Mouse (Mus musculus) ES-E14 (cell line): ENCODE results near the gene Gm42417.

Source experiments
- HCFC1 ChIP-seq: IDR thresholded peaks from 2 replicates; pipeline ENCODE4 v1.6.1; 2012; ENCODE audit warnings: low read length, inconsistent platforms, borderline replicate concordance; ENCODE audit not compliant: insufficient read depth
- MAFK ChIP-seq: IDR thresholded peaks from 2 replicates; pipeline ENCODE4 v1.6.1; 2014; ENCODE audit warnings: mild to moderate bottlenecking, low read depth, low read length, inconsistent platforms; ENCODE audit not compliant: insufficient read depth
- ZNF384 ChIP-seq: IDR thresholded peaks from 2 replicates; pipeline ENCODE4 v1.6.1; 2012; ENCODE audit warnings: low read depth, low read length, inconsistent platforms

DNA sequence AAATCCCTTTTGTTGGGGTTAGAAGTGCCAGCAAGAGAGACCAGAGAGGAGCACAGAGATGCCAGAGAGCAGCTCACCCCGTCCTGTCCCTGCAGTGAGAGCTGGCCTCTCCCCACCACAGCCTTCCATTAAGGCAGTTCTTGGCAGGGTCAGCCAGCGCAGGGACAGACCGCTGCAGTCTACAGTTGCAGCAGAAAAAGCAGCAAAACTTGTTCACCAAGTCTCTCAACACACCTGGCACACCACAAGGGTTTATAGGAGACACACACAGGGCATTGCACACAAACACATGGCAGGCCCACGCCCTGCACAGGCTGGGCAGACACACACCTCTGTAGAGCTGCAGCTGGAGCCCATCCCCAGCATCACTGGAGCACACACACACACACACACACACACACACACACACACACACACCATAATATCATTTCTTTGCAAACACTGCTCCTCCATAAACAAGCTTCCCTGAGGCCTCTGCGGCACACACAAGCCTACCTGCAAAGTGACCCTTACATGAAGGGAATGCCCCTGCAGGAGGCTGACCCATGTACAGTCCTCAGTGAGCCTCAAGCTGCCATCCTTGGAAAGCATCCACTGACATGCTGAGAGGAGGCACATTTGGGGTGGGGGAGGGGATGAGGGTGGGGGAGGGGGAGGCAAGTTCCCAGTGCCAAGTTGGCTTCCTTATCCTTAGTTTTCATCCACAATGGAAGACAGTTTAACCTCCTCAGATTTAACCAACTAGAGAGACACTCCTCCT is 35.1 kb upstream of the Gm42417 start:
- no peak for TF ChIP-seq MAFK
- no peak for TF ChIP-seq HCFC1
- TF ChIP-seq ZNF384: no peak
